Mouse (Mus musculus) ES-Bruce4 (cell line): ENCODE measurements at regions not wholly inside any gene's neighbourhood (a gene's known extent, or its start where the extent isn't known, plus 50 kb on each side); places are given as distances from the start of the nearest gene placed in this dataset.

Experiments used
- H3K27ac ChIP-seq: 2 replicates; pipeline ENCODE4 v1.5.1; 2012; ENCODE audit warnings: low read length, inconsistent platforms; ENCODE audit not compliant: insufficient read depth
- H3K27me3 ChIP-seq: 2 replicates; pipeline ENCODE4 v1.6.1; 2012; ENCODE audit warnings: mild to moderate bottlenecking, low read length, inconsistent platforms; ENCODE audit not compliant: control insufficient read depth, poor library complexity, insufficient read depth, severe bottlenecking
- H3K36me3 ChIP-seq: 2 replicates; pipeline ENCODE4 v1.6.1; 2012; ENCODE audit warnings: inconsistent platforms, mild to moderate bottlenecking, low read length, moderate library complexity; ENCODE audit not compliant: control insufficient read depth, poor library complexity, insufficient read depth, severe bottlenecking
- H3K4me1 ChIP-seq: one replicate; pipeline ENCODE4 v1.8.1; 2011; ENCODE audit warnings: low read length; ENCODE audit not compliant: control insufficient read depth, insufficient read depth
- H3K4me3 ChIP-seq: 2 replicates; pipeline ENCODE4 v1.5.1; 2011; ENCODE audit warnings: low read depth, mild to moderate bottlenecking, low read length
- H3K9ac ChIP-seq: 2 replicates; pipeline ENCODE4 v1.6.1; 2012; ENCODE audit warnings: low read depth, mild to moderate bottlenecking, inconsistent platforms; ENCODE audit not compliant: poor library complexity, severe bottlenecking
- H3K9me3 ChIP-seq: replicated peaks from 2 replicates; pipeline ENCODE4 v1.6.1; 2012; ENCODE audit warnings: mild to moderate bottlenecking, low read length, inconsistent platforms; ENCODE audit not compliant: control insufficient read depth, poor library complexity, insufficient read depth, severe bottlenecking
- CTCF ChIP-seq: IDR thresholded peaks from one replicate; pipeline ENCODE4 v1.8.1; 2011; ENCODE audit warnings: low read depth, low read length
- EP300 ChIP-seq: IDR thresholded peaks from 2 replicates; pipeline ENCODE4 v1.6.1; 2011; ENCODE audit warnings: low read depth, low read length; ENCODE audit not compliant: insufficient read depth
- POLR2A ChIP-seq: IDR thresholded peaks from one replicate; pipeline ENCODE4 v1.8.1; 2011; ENCODE audit warnings: low read length; ENCODE audit not compliant: insufficient read depth

GRCm38 (mm10) chr1:158054961-158055360 lies 301.2 kb downstream of the Brinp2 start:
- no peak for TF ChIP-seq POLR2A
- TF ChIP-seq CTCF: no peak
- no peak for TF ChIP-seq EP300
- no peaks in the 10 kb centered on the region for H3K36me3 ChIP-seq
- no peaks in the 10 kb centered on the region for H3K27me3 ChIP-seq

GRCm38 (mm10) chr1:158056994-158057630 lies 299.0 kb downstream of the Brinp2 start:
- Histone ChIP-seq H3K9me3 (no peaks in the 10 kb centered on the region), H3K27me3 (no peaks in the 10 kb centered on the region), H3K9ac (no peak overlapping the region), H3K27ac (no peak overlapping the region), H3K4me3 (no peak overlapping the region), H3K36me3 (no peaks in the 10 kb centered on the region), H3K4me1 (no peaks in the 10 kb centered on the region)
- TF ChIP-seq CTCF (peak; percentile 29), EP300 (no peak), POLR2A (no peak)

More at GRCm38 (mm10) chr1:158054961-158055360, 301.2 kb downstream of the Brinp2 start:
- Histone ChIP-seq H3K9me3 (no peaks in the 10 kb centered on the region), H3K4me3 (no peak overlapping the region), H3K9ac (no peak overlapping the region), H3K4me1 (no peaks in the 10 kb centered on the region), H3K27ac (no peak overlapping the region)

GRCm38 (mm10) chr1:158057789-158058188 lies 298.3 kb downstream of the Brinp2 start:
- Histone ChIP-seq H3K4me3 (no peak overlapping the region), H3K9me3 (no peaks in the 10 kb centered on the region), H3K9ac (no peak overlapping the region), H3K27ac (no peak overlapping the region), H3K4me1 (no peaks in the 10 kb centered on the region), H3K36me3 (no peaks in the 10 kb centered on the region), H3K27me3 (no peaks in the 10 kb centered on the region)
- TF ChIP-seq CTCF (no peak), EP300 (no peak), POLR2A (no peak)

- Histone ChIP-seq H3K36me3 (no peaks in the 10 kb centered on the region), H3K4me1 (no peaks in the 10 kb centered on the region), H3K4me3 (no peak overlapping the region), H3K27ac (no peak overlapping the region), H3K9me3 (no peaks in the 10 kb centered on the region), H3K9ac (no peak overlapping the region), H3K27me3 (no peaks in the 10 kb centered on the region)
- TF ChIP-seq EP300: no peak
Observed at GRCm38 (mm10) chr1:158061995-158062394, 294.1 kb downstream of the Brinp2 start.

GRCm38 (mm10) chr1:158082181-158082580 lies 273.9 kb downstream of the Brinp2 start:
- Histone ChIP-seq H3K36me3 (no peaks in the 10 kb centered on the region), H3K27me3 (no peaks in the 10 kb centered on the region), H3K9ac (no peak overlapping the region), H3K9me3 (no peaks in the 10 kb centered on the region), H3K4me3 (no peak overlapping the region), H3K27ac (no peak overlapping the region), H3K4me1 (no peaks in the 10 kb centered on the region)
- TF ChIP-seq POLR2A (no peak), CTCF (no peak), EP300 (no peak)

GRCm38 (mm10) chr1:158085856-158086255 lies 270.3 kb downstream of the Brinp2 start:
- H3K27me3 ChIP-seq: no peaks in the 10 kb centered on the region
- H3K4me3 ChIP-seq: no peak overlapping the region
- no peak overlapping the region for H3K27ac ChIP-seq
- H3K9me3 ChIP-seq: no peaks in the 10 kb centered on the region
- no peak overlapping the region for H3K9ac ChIP-seq
- H3K36me3 ChIP-seq: no peaks in the 10 kb centered on the region
- TF ChIP-seq EP300 (no peak), CTCF (no peak), POLR2A (no peak)
- no peaks in the 10 kb centered on the region for H3K4me1 ChIP-seq
